Mouse (Mus musculus) neural tube, embryonic 14.5 days (tissue): ENCODE data around the gene Far1. TPM values are rescaled to one million over a fixed set of nuclear protein-coding genes. Genes with fewer than 3 reads are reported as not detected.

Source experiments
- ATAC-seq: fragments of 200-750 bp; cut with Nextera tagmentation; 2 replicates; pipeline ENCODE4 v1.8.0; 2017; ENCODE audit warnings: low read depth, mild to moderate bottlenecking, moderate TSS enrichment, moderate library complexity
- H3K27ac ChIP-seq: fragments of 300-500 bp; sonication (generic); 2 replicates; pipeline ENCODE4 v1.5.1; 2014; ENCODE audit warnings: low read depth, mild to moderate bottlenecking, control low read depth, low read length, moderate library complexity, mixed read lengths
- H3K27me3 ChIP-seq: fragments of 300-500 bp; sonication (generic); 2 replicates; pipeline ENCODE4 v1.6.1; 2014; ENCODE audit warnings: low read length; ENCODE audit not compliant: control insufficient read depth, insufficient read depth
- H3K36me3 ChIP-seq: fragments of 300-500 bp; sonication (generic); 2 replicates; pipeline ENCODE4 v1.6.1; 2014; ENCODE audit warnings: low read length, mixed read lengths; ENCODE audit not compliant: control insufficient read depth, insufficient read depth
- H3K4me1 ChIP-seq: fragments of 300-500 bp; sonication (generic); 2 replicates; pipeline ENCODE4 v1.6.1; 2014; ENCODE audit warnings: low read length; ENCODE audit not compliant: control insufficient read depth, insufficient read depth
- H3K4me2 ChIP-seq: fragments of 300-500 bp; sonication (generic); 2 replicates; pipeline ENCODE4 v1.6.1; 2014; ENCODE audit warnings: mild to moderate bottlenecking, low read depth, low read length, control low read depth
- H3K4me3 ChIP-seq: fragments of 300-500 bp; sonication (generic); 2 replicates; pipeline ENCODE4 v1.5.1; 2014; ENCODE audit warnings: low read depth, low read length, control low read depth, mixed read lengths
- H3K9ac ChIP-seq: fragments of 300-500 bp; sonication (generic); replicated peaks from 2 replicates; pipeline ENCODE4 v1.6.1; 2014; ENCODE audit warnings: low read depth, mild to moderate bottlenecking, control low read depth, low read length, mixed read lengths
- H3K9me3 ChIP-seq: fragments of 300-500 bp; sonication (generic); 2 replicates; pipeline ENCODE4 v1.6.1; 2016; ENCODE audit warnings: low read length; ENCODE audit not compliant: control insufficient read depth
- WGBS: fragments of 180-500 bp; shearing (Covaris S2); extraction: QIAGEN DNeasy Blood & Tissue Kit; methylation state at CpG from one replicate; pipeline ENCODE4 v1.1.7; 2014; 5-methylcytosine and 5-hydroxymethylcytosine counted together
- polyA plus RNA-seq: library from polyadenylated mRNA; unstranded; fragments of >200 nt; fragmentation: Nextera tagmentation; extraction: Ambion mirVana; gene quantifications from 2 replicates; pipeline ENCODE4 v1.2.1, GENCODE M21; 2014

Gene Far1
- polyA plus RNA-seq, 1 experiment from 2014 or later, result 67.8 TPM

DNA sequence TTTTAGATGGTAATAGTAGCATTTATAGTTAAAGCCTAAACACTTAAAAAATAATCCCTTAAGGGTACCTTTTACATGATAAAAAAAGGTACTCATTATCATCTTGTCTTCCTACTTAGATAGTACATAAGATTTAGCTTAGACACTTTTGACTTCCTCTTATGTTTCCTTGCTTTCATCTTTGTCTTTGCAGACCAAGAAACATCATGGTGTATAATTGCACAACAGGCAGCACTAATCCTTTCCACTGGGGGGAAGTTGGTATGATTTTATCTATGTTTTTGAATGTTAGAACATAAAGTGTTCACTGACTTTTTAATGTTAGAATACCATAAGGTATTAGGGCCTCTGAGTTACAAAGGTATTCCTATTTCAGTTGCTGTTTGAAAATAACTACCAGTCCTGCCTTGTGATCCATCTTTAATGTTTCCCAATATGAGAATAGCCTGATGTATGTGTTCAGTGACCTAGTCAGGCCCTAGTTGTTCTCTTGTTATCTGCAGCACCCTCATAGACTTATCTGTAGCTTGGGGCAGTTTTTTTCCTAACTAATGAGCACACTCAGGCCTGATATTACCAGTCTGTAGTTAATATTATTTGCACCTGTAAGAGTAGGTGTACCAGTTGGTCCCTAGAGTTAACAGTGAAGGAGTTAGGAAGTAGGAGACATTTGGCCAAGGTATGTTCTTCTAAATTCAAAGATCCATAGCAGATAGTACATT lies 38.3 kb downstream of the Far1 start:
- H3K9ac ChIP-seq, result no peak overlapping the region
- no peaks in the 10 kb centered on the region for H3K27me3 ChIP-seq
- no peak overlapping the region for H3K4me2 ChIP-seq
- H3K4me3 ChIP-seq, result no peak overlapping the region
- no peaks in the 10 kb centered on the region for H3K4me1 ChIP-seq
- no peak for ATAC-seq
- no peaks in the 10 kb centered on the region for H3K9me3 ChIP-seq
- H3K27ac ChIP-seq, result no peak overlapping the region
- peaks cover 9% of the 10 kb centered on the region; the same call in 1 of the 2 replicates for H3K36me3 ChIP-seq

DNA sequence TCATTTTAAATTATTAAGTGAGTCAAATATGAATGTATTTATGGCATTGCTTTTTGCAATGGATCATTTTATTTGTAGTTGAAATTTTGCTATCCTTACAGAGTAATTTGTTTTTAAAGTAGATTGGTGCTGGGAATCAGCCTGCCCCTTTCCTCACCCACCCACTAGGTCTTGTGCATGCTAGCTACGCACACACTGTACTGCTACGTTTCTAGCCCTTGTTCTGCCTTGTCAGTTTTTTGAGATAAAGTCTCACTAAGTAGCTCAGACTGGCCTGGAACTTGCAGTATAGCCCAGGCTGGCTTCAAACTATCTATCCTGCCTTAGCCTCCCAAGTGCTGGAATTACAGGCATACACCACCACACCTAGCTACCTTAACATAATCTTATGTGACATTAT lies 38.9 kb downstream of the Far1 start:
- Histone ChIP-seq H3K4me2 (no peak overlapping the region), H3K27ac (no peak overlapping the region), H3K27me3 (no peaks in the 10 kb centered on the region), H3K4me3 (no peak overlapping the region), H3K36me3 (peaks cover 9% of the 10 kb centered on the region; the same call in 1 of the 2 replicates), H3K9me3 (no peaks in the 10 kb centered on the region), H3K4me1 (no peaks in the 10 kb centered on the region), H3K9ac (no peak overlapping the region)
- WGBS, result 93% methylated on average over 2 of the region's 2 CpGs
- ATAC-seq, result no peak

DNA sequence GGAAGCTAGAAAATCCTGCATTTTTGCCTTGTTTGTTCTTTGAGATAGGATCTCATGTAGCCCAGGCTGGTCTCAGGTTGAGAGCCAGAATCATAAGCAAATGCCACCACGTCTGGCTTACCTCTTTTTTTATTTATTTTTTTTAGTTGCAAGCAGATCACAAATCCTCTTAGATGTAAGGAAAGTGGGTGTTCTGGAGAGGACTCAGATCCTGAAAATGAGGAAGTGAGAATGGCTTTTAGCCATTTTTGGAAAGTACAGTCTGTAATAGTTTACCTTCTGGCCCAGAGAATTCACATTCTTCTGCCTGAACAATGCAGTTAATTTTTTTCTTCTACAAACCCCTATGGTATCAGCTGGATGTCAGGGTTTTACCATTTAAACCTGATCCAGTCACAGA lies 42.5 kb downstream of the Far1 start:
- H3K36me3 ChIP-seq, result peaks cover 14% of the 10 kb centered on the region; the same call in 1 of the 2 replicates
- H3K4me1 ChIP-seq, result no peaks in the 10 kb centered on the region
- no peak overlapping the region for H3K9ac ChIP-seq
- no peaks in the 10 kb centered on the region for H3K9me3 ChIP-seq
- no peak for ATAC-seq
- no peaks in the 10 kb centered on the region for H3K27me3 ChIP-seq
- WGBS, result 79% methylated on average over 1 of the region's 1 CpGs
- no peak overlapping the region for H3K27ac ChIP-seq
- no peak overlapping the region for H3K4me3 ChIP-seq
- no peak overlapping the region for H3K4me2 ChIP-seq

DNA sequence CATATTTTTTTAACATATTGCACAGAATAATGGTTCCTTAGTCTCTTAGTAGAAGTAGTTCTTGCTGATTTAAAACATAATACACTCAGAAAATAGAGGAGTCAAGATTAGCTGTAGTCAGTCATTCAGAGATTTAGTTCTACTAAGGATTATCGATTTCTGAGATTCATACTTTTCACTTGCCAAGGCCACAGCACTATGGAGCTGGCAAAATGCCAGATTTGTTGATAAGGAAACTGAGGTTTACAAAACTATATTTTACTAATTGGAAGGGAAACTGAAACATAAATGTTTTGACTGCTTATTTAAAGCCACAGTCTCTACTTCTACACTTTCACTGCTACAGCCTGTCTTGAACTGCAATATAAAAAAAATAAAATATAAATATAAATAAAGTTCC lies 53.3 kb downstream of the Far1 start:
- Histone ChIP-seq H3K4me2 (no peak overlapping the region), H3K36me3 (no peaks in the 10 kb centered on the region; the same call in 1 of the 2 replicates), H3K9me3 (no peaks in the 10 kb centered on the region), H3K4me1 (no peaks in the 10 kb centered on the region), H3K27me3 (no peaks in the 10 kb centered on the region), H3K9ac (no peak overlapping the region), H3K4me3 (no peak overlapping the region), H3K27ac (no peak overlapping the region)
- ATAC-seq, result no peak
- WGBS, result 96% methylated on average over 1 of the region's 1 CpGs

DNA sequence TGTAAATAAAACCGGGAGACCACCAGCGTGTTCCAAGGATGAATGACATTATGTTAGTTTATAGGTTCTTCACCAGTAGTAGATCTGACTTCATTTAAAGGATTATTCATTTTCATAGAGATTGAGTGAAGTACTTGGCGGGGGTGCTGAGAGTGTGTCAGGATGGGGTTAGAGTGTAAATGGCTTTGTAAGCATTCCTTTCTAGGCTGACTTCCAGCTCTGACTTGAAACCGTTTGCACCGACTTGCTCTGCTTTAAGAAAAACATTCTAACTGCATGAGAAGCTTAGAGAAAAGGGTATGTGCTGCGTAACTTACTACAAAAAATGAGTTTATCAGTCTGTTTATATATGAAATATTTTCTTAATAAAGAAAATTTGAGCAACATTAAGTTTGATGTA lies 57.5 kb downstream of the Far1 start:
- Histone ChIP-seq H3K4me1 (no peaks in the 10 kb centered on the region), H3K36me3 (no peaks in the 10 kb centered on the region), H3K27me3 (no peaks in the 10 kb centered on the region), H3K4me3 (no peak overlapping the region), H3K9me3 (no peaks in the 10 kb centered on the region), H3K27ac (no peak overlapping the region), H3K4me2 (no peak overlapping the region), H3K9ac (no peak overlapping the region)
- WGBS, result 80% methylated on average over 6 of the region's 6 CpGs
- no peak for ATAC-seq

DNA sequence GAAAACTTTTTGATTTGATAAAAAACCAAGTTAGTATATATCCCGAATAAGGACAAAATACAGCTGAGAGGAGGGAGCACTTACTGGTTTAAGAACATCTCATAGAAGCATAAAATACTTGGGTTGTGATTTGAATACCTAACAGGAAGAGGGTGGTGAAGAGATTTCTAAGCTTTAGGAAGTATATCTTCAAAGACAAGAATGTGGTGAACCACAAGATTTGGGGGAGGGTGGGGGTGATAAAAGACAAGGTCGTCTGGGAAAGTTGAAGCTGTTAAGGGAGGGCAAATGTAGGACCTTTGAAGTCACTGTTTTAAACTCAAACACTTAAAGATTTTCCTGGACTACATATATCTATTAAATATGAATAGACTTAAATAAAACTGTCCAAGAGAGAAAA lies 59.1 kb downstream of the Far1 start:
- WGBS, result 70% methylated on average over 2 of the region's 2 CpGs
- ATAC-seq, result no peak
- no peak overlapping the region for H3K9ac ChIP-seq
- H3K4me2 ChIP-seq, result no peak overlapping the region
- no peak overlapping the region for H3K27ac ChIP-seq
- H3K9me3 ChIP-seq, result no peaks in the 10 kb centered on the region
- H3K4me1 ChIP-seq, result no peaks in the 10 kb centered on the region
- H3K27me3 ChIP-seq, result no peaks in the 10 kb centered on the region
- H3K4me3 ChIP-seq, result no peak overlapping the region
- no peaks in the 10 kb centered on the region for H3K36me3 ChIP-seq

DNA sequence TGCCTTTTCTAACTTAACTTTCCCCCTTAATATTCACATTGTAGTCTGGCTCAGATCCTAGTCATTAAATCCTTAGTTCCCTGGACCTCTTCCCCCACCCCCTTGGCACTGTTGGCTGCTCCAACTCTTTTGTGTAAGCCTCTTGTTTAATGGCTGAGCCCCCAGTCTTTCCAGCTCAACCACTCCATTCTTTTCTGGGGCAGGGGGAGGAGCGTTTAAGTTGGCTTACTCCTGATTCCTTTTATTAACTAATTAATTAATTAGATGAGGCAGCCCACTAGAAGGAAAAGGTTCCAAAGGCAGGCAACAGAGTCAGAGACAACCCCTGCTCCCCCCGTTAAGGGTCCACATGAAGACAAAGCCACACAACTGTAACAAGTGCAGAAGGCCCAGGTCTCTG lies 68.5 kb downstream of the Far1 start:
- H3K9ac ChIP-seq, result no peak overlapping the region
- no peak for ATAC-seq
- H3K27me3 ChIP-seq, result no peaks in the 10 kb centered on the region
- no peak overlapping the region for H3K4me2 ChIP-seq
- H3K4me1 ChIP-seq, result no peaks in the 10 kb centered on the region
- 73% methylated on average over 2 of the region's 2 CpGs for WGBS
- H3K4me3 ChIP-seq, result no peak overlapping the region
- no peak overlapping the region for H3K27ac ChIP-seq
- no peaks in the 10 kb centered on the region for H3K36me3 ChIP-seq
- no peaks in the 10 kb centered on the region for H3K9me3 ChIP-seq

DNA sequence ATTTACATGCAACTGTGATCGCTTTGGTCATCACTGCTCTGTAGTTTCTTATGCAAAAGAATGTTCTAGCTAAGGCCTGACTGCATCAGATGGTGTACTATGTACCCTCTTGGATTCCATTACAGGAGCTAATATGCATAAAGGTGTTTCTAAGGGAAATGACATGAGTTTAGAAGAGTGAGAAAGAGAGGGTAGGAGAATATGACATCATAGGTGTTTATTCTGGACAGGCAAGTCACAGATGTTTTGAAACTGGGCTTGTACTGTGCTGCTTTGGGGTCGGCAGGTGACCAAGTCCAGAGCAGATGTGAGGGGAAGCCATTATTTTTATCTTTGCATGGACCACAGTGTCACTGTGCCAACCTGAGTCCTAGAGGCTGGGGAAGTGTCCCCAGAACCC lies 75.6 kb downstream of the Far1 start:
- H3K4me1 ChIP-seq, result no peaks in the 10 kb centered on the region
- WGBS, result 92% methylated on average over 2 of the region's 2 CpGs

DNA sequence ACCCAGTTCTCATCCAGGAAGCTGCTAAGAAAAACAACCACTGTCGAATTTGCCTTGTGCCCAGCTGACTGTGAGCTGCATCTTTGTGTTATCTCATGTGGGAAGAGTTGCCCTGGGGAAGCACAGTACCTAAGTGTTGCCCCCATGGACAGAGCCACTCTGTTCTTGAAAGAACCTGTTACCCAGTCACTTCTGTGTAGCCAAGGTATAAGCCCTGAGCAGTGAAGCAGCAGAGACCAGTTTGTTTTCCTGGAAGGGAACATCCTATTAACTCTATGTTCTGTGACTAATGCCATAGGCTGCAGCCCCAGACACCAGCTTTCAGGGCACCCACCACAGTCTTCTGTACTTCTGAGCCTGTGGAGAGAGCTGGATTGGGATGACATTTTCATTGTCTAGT lies 76.7 kb downstream of the Far1 start:
- 61% methylated on average over 1 of the region's 1 CpGs for WGBS
- no peak for ATAC-seq
- no peaks in the 10 kb centered on the region for H3K4me1 ChIP-seq
- H3K36me3 ChIP-seq, result no peaks in the 10 kb centered on the region
- no peaks in the 10 kb centered on the region for H3K27me3 ChIP-seq
- H3K9me3 ChIP-seq, result no peaks in the 10 kb centered on the region
- no peak overlapping the region for H3K4me3 ChIP-seq
- H3K27ac ChIP-seq, result no peak overlapping the region
- H3K9ac ChIP-seq, result no peak overlapping the region
- no peak overlapping the region for H3K4me2 ChIP-seq

More for the DNA sequence above, 75.6 kb downstream of the Far1 start:
- no peak overlapping the region for H3K27ac ChIP-seq
- no peaks in the 10 kb centered on the region for H3K9me3 ChIP-seq
- no peaks in the 10 kb centered on the region for H3K27me3 ChIP-seq
- H3K4me2 ChIP-seq, result no peak overlapping the region
- no peak overlapping the region for H3K4me3 ChIP-seq
- no peak for ATAC-seq
- H3K36me3 ChIP-seq, result no peaks in the 10 kb centered on the region
- H3K9ac ChIP-seq, result no peak overlapping the region
